In the genomic region with DNA sequence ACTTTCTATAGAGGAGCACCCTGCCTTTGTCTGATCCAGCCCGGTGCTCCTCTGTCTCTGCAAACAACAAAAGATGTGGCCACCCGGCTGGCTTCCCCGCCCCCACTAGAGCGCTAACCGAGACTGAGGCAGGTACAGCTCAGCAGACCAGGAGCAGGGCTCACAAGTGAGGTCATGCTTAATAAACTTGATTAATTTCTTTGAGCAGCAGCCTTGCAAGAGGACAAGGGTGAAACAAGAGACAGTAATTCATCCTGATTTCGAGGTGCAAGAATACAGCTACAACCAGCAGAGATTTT, we compare ENCODE assay signal across 12 mouse cellular contexts. TPM values are rescaled to one million over a fixed set of nuclear protein-coding genes. Genes with fewer than 3 reads are reported as not detected.
DNase-seq lines count a peak whose midpoint lies in the region; ATAC-seq and TF ChIP-seq lines count a peak whose summit lies in the region.
"Had no signal": no experiment of that assay in that cellular context is flagged by ENCODE, and none has a peak within 500 bp of the region (broad histone marks: within the 10 kb centered on the region; RNA-seq: fewer than 3 reads in every experiment).

No protein-coding gene starts in this region.

- H3K9ac ChIP-seq in kidney, postnatal 0 days (ENCODE audit: low read depth, low read length): no peak overlapping the region
- peak overlapping the region; percentile 41 for H3K9ac ChIP-seq in forebrain, embryonic 11.5 days (ENCODE audit: low read length)
- 0 out of 2 replicates have a peak overlapping the region, but pooled peaks have one; percentile 13 for H3K9ac ChIP-seq in hindbrain, postnatal 0 days (replicated peaks; ENCODE audit: low read length)

- no peaks in the 10 kb centered on the region for H3K27me3 ChIP-seq in kidney, postnatal 0 days (ENCODE audit: insufficient read depth, low read length)
- no peaks in the 10 kb centered on the region for H3K27me3 ChIP-seq in forebrain, embryonic 11.5 days (ENCODE audit: control insufficient read depth, insufficient read depth, low read length)
- H3K27me3 ChIP-seq in hindbrain, postnatal 0 days (ENCODE audit: insufficient read depth, low read length): no peaks in the 10 kb centered on the region

- no peaks in the 10 kb centered on the region for H3K4me1 ChIP-seq in kidney, postnatal 0 days (replicated peaks; ENCODE audit: insufficient read depth, low read length)
- H3K4me1 ChIP-seq in forebrain, embryonic 11.5 days (replicated peaks; ENCODE audit: control insufficient read depth, insufficient read depth, low read length): peaks cover 8% of the 10 kb centered on the region
- 0 out of 2 replicates have a peak, but pooled peaks cover 3% of the 10 kb centered on the region for H3K4me1 ChIP-seq in hindbrain, postnatal 0 days (ENCODE audit: insufficient read depth, low read length)
- H3K4me1 ChIP-seq in olfactory bulb, adult 2 months (ENCODE audit: control insufficient read depth, insufficient read depth, low read length): peaks cover 14% of the 10 kb centered on the region

- no peak overlapping the region for H3K4me3 ChIP-seq in kidney, postnatal 0 days (replicated peaks; ENCODE audit: low read depth, low read length)
- no peak overlapping the region for H3K4me3 ChIP-seq in forebrain, embryonic 11.5 days (ENCODE audit: low read depth, low read length)
- no peak overlapping the region for H3K4me3 ChIP-seq in hindbrain, postnatal 0 days (ENCODE audit: low read length)
- no peak overlapping the region for H3K4me3 ChIP-seq in olfactory bulb, adult 2 months (ENCODE audit: insufficient read depth, low read depth, low read length)

- intact Hi-C loops in heart, postnatal 14 days (cut with DNase I): no loop called here

- DNase-seq in kidney, postnatal 0 days (ENCODE audit: low spot score): peak; percentile 82
- DNase-seq in kidney, adult 18-20 months: no peak
- peak; percentile 67 for DNase-seq in forebrain, embryonic 11.5 days (ENCODE audit: low spot score)
- no peak for DNase-seq in hindbrain, postnatal 0 days (ENCODE audit: low spot score)
- DNase-seq in spleen, postnatal 4 days (ENCODE audit: low spot score in 2 of 2): no peak
- no peak for DNase-seq in heart, postnatal 14 days
- DNase-seq in frontal cortex, adult 2 months (ENCODE audit: extremely low spot score in 1 of 2, low spot score in 1 of 2): no peak
- DNase-seq: adrenal gland, postnatal 36 days; cerebellum, adult 2 months; thymus, postnatal 25 days had no signal

- no peak for TF ChIP-seq POLR2A in olfactory bulb, adult 2 months (IDR thresholded peaks at IDR 0.05; ENCODE audit: insufficient read depth, low read depth, low read length)

- no peak overlapping the region for H3K27ac ChIP-seq in kidney, postnatal 0 days
- H3K27ac ChIP-seq in forebrain, embryonic 11.5 days (ENCODE audit: low read depth, low read length): peak overlapping the region; percentile 57; the same call in 1 of the 2 replicates
- no peak overlapping the region for H3K27ac ChIP-seq in hindbrain, postnatal 0 days
- H3K27ac ChIP-seq in olfactory bulb, adult 2 months (ENCODE audit: insufficient read depth, low read depth, low read length): peak overlapping the region; percentile 93

- TF ChIP-seq CTCF in kidney, postnatal 0 days (IDR thresholded peaks at IDR 0.05; ENCODE audit: low read depth): no peak
- no peak for TF ChIP-seq CTCF in hindbrain, postnatal 0 days (IDR thresholded peaks at IDR 0.05; ENCODE audit: low read depth)
- no peak for TF ChIP-seq CTCF in olfactory bulb, adult 2 months (IDR thresholded peaks at IDR 0.05; ENCODE audit: insufficient read depth, low read depth, low read length)

- H3K36me3 ChIP-seq in kidney, postnatal 0 days (ENCODE audit: insufficient read depth, low read length): no peaks in the 10 kb centered on the region
- H3K36me3 ChIP-seq in forebrain, embryonic 11.5 days (ENCODE audit: control insufficient read depth, insufficient read depth, low read length): no peaks in the 10 kb centered on the region
- no peaks in the 10 kb centered on the region for H3K36me3 ChIP-seq in hindbrain, postnatal 0 days (ENCODE audit: insufficient read depth, low read length)

- 0 out of 2 replicates have a peak, but pooled peaks have one; percentile 50 for ATAC-seq in kidney, postnatal 0 days (replicated peaks; ENCODE audit: low FRiP score, low read depth)
- ATAC-seq in forebrain, embryonic 11.5 days (replicated peaks; ENCODE audit: low FRiP score): peak; percentile 70
- ATAC-seq in hindbrain, postnatal 0 days: no peak

- WGBS in kidney, postnatal 0 days: 8% methylated on average over 6 of the region's 6 CpGs
- WGBS in forebrain, embryonic 11.5 days: 8% methylated on average over 6 of the region's 6 CpGs
- 9% methylated on average over 6 of the region's 6 CpGs for WGBS in hindbrain, postnatal 0 days
- 10% methylated on average over 6 of the region's 6 CpGs for WGBS in olfactory bulb, adult 2 months

- no peaks in the 10 kb centered on the region for H3K9me3 ChIP-seq in kidney, postnatal 0 days (replicated peaks; ENCODE audit: low read length)
- H3K9me3 ChIP-seq in forebrain, embryonic 11.5 days (ENCODE audit: control insufficient read depth, low read length): no peaks in the 10 kb centered on the region
- no peaks in the 10 kb centered on the region for H3K9me3 ChIP-seq in hindbrain, postnatal 0 days (ENCODE audit: low read length)

- no peak overlapping the region for H3K4me2 ChIP-seq in kidney, postnatal 0 days (ENCODE audit: low read length)
- 0 out of 2 replicates have a peak overlapping the region, but pooled peaks have one; percentile 8 for H3K4me2 ChIP-seq in forebrain, embryonic 11.5 days (ENCODE audit: low read depth, low read length, severe bottlenecking)
- no peak overlapping the region for H3K4me2 ChIP-seq in hindbrain, postnatal 0 days (ENCODE audit: low read depth, low read length)

RNA-seq across cellular contexts. Expression of gene Hpdl, which starts 8.5 kb away (rescaled TPM):
- 2.2 and 2.3 TPM in 2 replicates for polyA plus RNA-seq in kidney, postnatal 0 days (2015; fragmentation: Nextera tagmentation; extraction: Ambion mirVana)
- polyA plus RNA-seq in forebrain, embryonic 11.5 days (2014; fragmentation: Nextera tagmentation; extraction: Ambion mirVana): 1.5 and 1.6 TPM in 2 replicates
- 4.1 and 4.9 TPM in 2 replicates for total RNA-seq in hindbrain, postnatal 0 days (2014; rRNA removed)
- 1.6 and 2.0 TPM in 2 replicates for polyA plus RNA-seq in hindbrain, postnatal 0 days (2015; fragmentation: Nextera tagmentation; extraction: Ambion mirVana)
- polyA plus RNA-seq in olfactory bulb, adult 2 months (2012; ENCODE audit: insufficient read depth, insufficient read length, low replicate concordance, missing spikeins): not detected in 2 replicates
- total RNA-seq in heart, postnatal 14 days (2021): 1 to 10 TPM; 3.2 to 3.6 TPM
- polyA plus RNA-seq in frontal cortex, adult 2 months (2012; rRNA removed): 1.6 and 1.7 TPM in 2 replicates

RNA-seq across cellular contexts. Expression of gene Mutyh, which starts 22.5 kb away (rescaled TPM):
- 8.8 and 9.9 TPM in 2 replicates for polyA plus RNA-seq in kidney, postnatal 0 days (2015; fragmentation: Nextera tagmentation; extraction: Ambion mirVana)
- 20.3 and 20.9 TPM in 2 replicates for polyA plus RNA-seq in forebrain, embryonic 11.5 days (2014; fragmentation: Nextera tagmentation; extraction: Ambion mirVana)
- 4.8 and 12.5 TPM in 2 replicates for total RNA-seq in hindbrain, postnatal 0 days (2014; rRNA removed)
- polyA plus RNA-seq in hindbrain, postnatal 0 days (2015; fragmentation: Nextera tagmentation; extraction: Ambion mirVana): 5.6 and 6.6 TPM in 2 replicates
- polyA plus RNA-seq in olfactory bulb, adult 2 months (2012; ENCODE audit: insufficient read depth, insufficient read length, low replicate concordance, missing spikeins): not detected in 2 replicates
- total RNA-seq in heart, postnatal 14 days (2021): under 1 TPM; 0.88 to 0.96 TPM
- polyA plus RNA-seq in frontal cortex, adult 2 months (2012; rRNA removed): 5.8 and 7.2 TPM in 2 replicates

RNA-seq across cellular contexts. Expression of gene Toe1, which starts 22.6 kb away (rescaled TPM):
- polyA plus RNA-seq in kidney, postnatal 0 days (2015; fragmentation: Nextera tagmentation; extraction: Ambion mirVana): 28.9 and 30.8 TPM in 2 replicates
- polyA plus RNA-seq in forebrain, embryonic 11.5 days (2014; fragmentation: Nextera tagmentation; extraction: Ambion mirVana): 34.3 and 37.0 TPM in 2 replicates
- 40.0 and 43.2 TPM in 2 replicates for total RNA-seq in hindbrain, postnatal 0 days (2014; rRNA removed)
- polyA plus RNA-seq in hindbrain, postnatal 0 days (2015; fragmentation: Nextera tagmentation; extraction: Ambion mirVana): 21.4 and 22.7 TPM in 2 replicates
- not detected in 2 replicates for polyA plus RNA-seq in olfactory bulb, adult 2 months (2012; ENCODE audit: insufficient read depth, insufficient read length, low replicate concordance, missing spikeins)
- total RNA-seq in heart, postnatal 14 days (2021): 1 to 10 TPM; 8.6 to 9.3 TPM
- polyA plus RNA-seq in frontal cortex, adult 2 months (2012; rRNA removed): 19.9 and 21.7 TPM in 2 replicates

RNA-seq across cellular contexts. Expression of gene Zswim5, which starts 47.2 kb away (rescaled TPM):
- 1.4 and 1.5 TPM in 2 replicates for polyA plus RNA-seq in kidney, postnatal 0 days (2015; fragmentation: Nextera tagmentation; extraction: Ambion mirVana)
- 10.9 and 12.4 TPM in 2 replicates for polyA plus RNA-seq in forebrain, embryonic 11.5 days (2014; fragmentation: Nextera tagmentation; extraction: Ambion mirVana)
- total RNA-seq in hindbrain, postnatal 0 days (2014; rRNA removed): 21.3 and 25.8 TPM in 2 replicates
- 2.3 and 2.4 TPM in 2 replicates for polyA plus RNA-seq in hindbrain, postnatal 0 days (2015; fragmentation: Nextera tagmentation; extraction: Ambion mirVana)
- not detected in 2 replicates for polyA plus RNA-seq in olfactory bulb, adult 2 months (2012; ENCODE audit: insufficient read depth, insufficient read length, low replicate concordance, missing spikeins)
- 1 to 10 TPM; 1.1 to 1.6 TPM for total RNA-seq in heart, postnatal 14 days (2021)
- 9.4 and 10.5 TPM in 2 replicates for polyA plus RNA-seq in frontal cortex, adult 2 months (2012; rRNA removed)
- total RNA-seq: granulocyte monocyte progenitor cell, adult 5-6 weeks had no signal

Comparison
In these comparisons a context has a peak if more than half of its experiments do, and no peak if none do; other contexts are left out.
1. DNase-seq: peak in kidney, postnatal 0 days (single experiment) and forebrain, embryonic 11.5 days (single experiment); none in kidney, adult 18-20 months (single experiment), hindbrain, postnatal 0 days (single experiment), spleen, postnatal 4 days (0 of 2), heart, postnatal 14 days (0 of 2) and frontal cortex, adult 2 months (0 of 2).
2. H3K27ac ChIP-seq: peak in forebrain, embryonic 11.5 days (single experiment) and olfactory bulb, adult 2 months (single experiment); none in kidney, postnatal 0 days (single experiment) and hindbrain, postnatal 0 days (single experiment).
3. RNA of gene Toe1, which starts 22.6 kb away (polyA plus RNA-seq): 34.3 to 37.0 TPM in forebrain, embryonic 11.5 days, 28.9 to 30.8 TPM in kidney, postnatal 0 days, 19.9 to 21.7 TPM in frontal cortex, adult 2 months and 21.4 to 22.7 TPM in hindbrain, postnatal 0 days; not detected in olfactory bulb, adult 2 months; every median in the first group is over 10 times any median in the second.